Mouse (Mus musculus) limb, embryonic 13.5 days (tissue): ENCODE data around the gene Trmo. TPM values are rescaled to one million over a fixed set of nuclear protein-coding genes. Genes with fewer than 3 reads are reported as not detected.

Experiments used
- ATAC-seq: fragments of 200-750 bp; cut with Nextera tagmentation; 2 replicates; pipeline ENCODE4 v1.8.0; 2017; ENCODE audit warnings: low read depth, moderate number of reproducible peaks, moderate TSS enrichment; ENCODE audit not compliant: low FRiP score
- H3K27ac ChIP-seq: fragments of 300-500 bp; sonication (generic); 2 replicates; pipeline ENCODE4 v1.5.1; 2015; ENCODE audit warnings: inconsistent platforms, mild to moderate bottlenecking, moderate library complexity
- H3K27me3 ChIP-seq: fragments of 300-500 bp; sonication (generic); 2 replicates; pipeline ENCODE4 v1.6.1; 2015; ENCODE audit warnings: mild to moderate bottlenecking, inconsistent platforms
- H3K36me3 ChIP-seq: fragments of 300-500 bp; sonication (generic); 2 replicates; pipeline ENCODE4 v1.6.1; 2015; ENCODE audit warnings: inconsistent platforms, mild to moderate bottlenecking, moderate library complexity
- H3K4me1 ChIP-seq: fragments of 300-500 bp; sonication (generic); 2 replicates; pipeline ENCODE4 v1.6.1; 2015; ENCODE audit warnings: inconsistent platforms
- H3K4me2 ChIP-seq: fragments of 300-500 bp; sonication (generic); replicated peaks from 2 replicates; pipeline ENCODE4 v1.6.1; 2015; ENCODE audit warnings: inconsistent platforms, mild to moderate bottlenecking, moderate library complexity
- H3K4me3 ChIP-seq: fragments of 300-500 bp; sonication (generic); 2 replicates; pipeline ENCODE4 v1.5.1; 2015; ENCODE audit warnings: moderate library complexity, mild to moderate bottlenecking, inconsistent platforms
- H3K9ac ChIP-seq: fragments of 300-500 bp; sonication (generic); 2 replicates; pipeline ENCODE4 v1.6.1; 2015; ENCODE audit warnings: mild to moderate bottlenecking, inconsistent platforms
- H3K9me3 ChIP-seq: fragments of 300-500 bp; sonication (generic); 2 replicates; pipeline ENCODE4 v1.6.1; 2016; ENCODE audit warnings: inconsistent platforms
- WGBS: fragments of 180-500 bp; shearing (Covaris S2); methylation state at CpG from one replicate; pipeline ENCODE4 v1.1.7; 2015; 5-methylcytosine and 5-hydroxymethylcytosine counted together
- polyA plus RNA-seq: library from polyadenylated mRNA; unstranded; fragments of >200 nt; fragmentation: Nextera tagmentation; extraction: Ambion mirVana; gene quantifications from 2 replicates; pipeline ENCODE4 v1.2.1, GENCODE M21; 2015

Gene Trmo
- polyA plus RNA-seq, 1 experiment from 2014 or later = 9.2 TPM

GRCm38 (mm10) chr4:46369070-46369469 lies 20.2 kb downstream of the Trmo start:
- Histone ChIP-seq H3K9ac (no peak overlapping the region), H3K9me3 (peaks cover 3% of the 10 kb centered on the region), H3K36me3 (no peaks in the 10 kb centered on the region), H3K4me2 (no peak overlapping the region), H3K4me1 (peaks cover 10% of the 10 kb centered on the region), H3K27ac (no peak overlapping the region), H3K4me3 (no peak overlapping the region), H3K27me3 (peaks cover 36% of the 10 kb centered on the region)
- 59% methylated on average over 4 of the region's 4 CpGs for WGBS
- ATAC-seq = no peak

- H3K4me1 ChIP-seq = peaks cover 10% of the 10 kb centered on the region
- no peak overlapping the region for H3K27ac ChIP-seq
- no peak overlapping the region for H3K4me2 ChIP-seq
- 9% methylated on average over 12 of the region's 12 CpGs for WGBS
- H3K36me3 ChIP-seq = no peaks in the 10 kb centered on the region
- no peak overlapping the region for H3K9ac ChIP-seq
- peaks cover 36% of the 10 kb centered on the region for H3K27me3 ChIP-seq
- no peak overlapping the region for H3K4me3 ChIP-seq
- no peak for ATAC-seq
- peaks cover 3% of the 10 kb centered on the region for H3K9me3 ChIP-seq
Observed at GRCm38 (mm10) chr4:46367487-46367959, 21.7 kb downstream of the Trmo start.

- no peak overlapping the region for H3K4me3 ChIP-seq
- H3K27ac ChIP-seq = no peak overlapping the region
- peaks cover 3% of the 10 kb centered on the region for H3K9me3 ChIP-seq
- no peak for ATAC-seq
- no peak overlapping the region for H3K4me2 ChIP-seq
- no peak overlapping the region for H3K9ac ChIP-seq
- no peaks in the 10 kb centered on the region for H3K36me3 ChIP-seq
- H3K4me1 ChIP-seq = no peaks in the 10 kb centered on the region
- H3K27me3 ChIP-seq = peaks cover 28% of the 10 kb centered on the region
- 74% methylated on average over 2 of the region's 2 CpGs for WGBS
Observed at GRCm38 (mm10) chr4:46364360-46364759, 24.9 kb downstream of the Trmo start.

- Histone ChIP-seq H3K4me2 (no peak overlapping the region), H3K27me3 (peaks cover 20% of the 10 kb centered on the region), H3K9me3 (peaks cover 3% of the 10 kb centered on the region), H3K9ac (no peak overlapping the region), H3K27ac (no peak overlapping the region), H3K4me3 (no peak overlapping the region), H3K4me1 (no peaks in the 10 kb centered on the region), H3K36me3 (no peaks in the 10 kb centered on the region)
- WGBS = 69% methylated on average over 5 of the region's 5 CpGs
- ATAC-seq = no peak
Observed at GRCm38 (mm10) chr4:46361258-46361657, 28.0 kb downstream of the Trmo start.

- H3K4me3 ChIP-seq = no peak overlapping the region
- H3K4me1 ChIP-seq = no peaks in the 10 kb centered on the region
- H3K27ac ChIP-seq = no peak overlapping the region
- peaks cover 3% of the 10 kb centered on the region for H3K9me3 ChIP-seq
- peaks cover 26% of the 10 kb centered on the region for H3K27me3 ChIP-seq
- H3K9ac ChIP-seq = no peak overlapping the region
- no peak overlapping the region for H3K4me2 ChIP-seq
- H3K36me3 ChIP-seq = no peaks in the 10 kb centered on the region
- 82% methylated on average over 12 of the region's 12 CpGs for WGBS
- no peak for ATAC-seq
Observed at GRCm38 (mm10) chr4:46359539-46360253, 29.5 kb downstream of the Trmo start.

- Histone ChIP-seq H3K9ac (no peak overlapping the region), H3K27me3 (peaks cover 52% of the 10 kb centered on the region), H3K36me3 (no peaks in the 10 kb centered on the region), H3K4me3 (no peak overlapping the region), H3K9me3 (no peaks in the 10 kb centered on the region), H3K27ac (no peak overlapping the region), H3K4me1 (peaks cover 7% of the 10 kb centered on the region; the same call in 1 of the 2 replicates), H3K4me2 (no peak overlapping the region)
- no peak for ATAC-seq
- 51% methylated on average over 12 of the region's 12 CpGs for WGBS
Observed at GRCm38 (mm10) chr4:46356351-46357133, 32.7 kb downstream of the Trmo start.

GRCm38 (mm10) chr4:46353045-46353444 lies 36.2 kb downstream of the Trmo start:
- 14% methylated on average over 10 of the region's 10 CpGs for WGBS
- Histone ChIP-seq H3K9ac (no peak overlapping the region), H3K9me3 (no peaks in the 10 kb centered on the region), H3K4me1 (peaks cover 7% of the 10 kb centered on the region; the same call in 1 of the 2 replicates), H3K27me3 (peaks cover 85% of the 10 kb centered on the region), H3K36me3 (no peaks in the 10 kb centered on the region), H3K4me3 (no peak overlapping the region), H3K27ac (no peak overlapping the region), H3K4me2 (no peak overlapping the region; the same call in 1 of the 2 replicates)
- ATAC-seq = no peak

GRCm38 (mm10) chr4:46349530-46349929 lies 39.7 kb downstream of the Trmo start:
- Histone ChIP-seq H3K9ac (no peak overlapping the region), H3K36me3 (no peaks in the 10 kb centered on the region), H3K4me1 (peaks cover 9% of the 10 kb centered on the region; the same call in 1 of the 2 replicates), H3K27me3 (peaks cover 95% of the 10 kb centered on the region), H3K9me3 (no peaks in the 10 kb centered on the region), H3K27ac (no peak overlapping the region), H3K4me3 (no peak overlapping the region), H3K4me2 (no peak overlapping the region)
- 36% methylated on average over 5 of the region's 5 CpGs for WGBS
- ATAC-seq = no peak

- no peaks in the 10 kb centered on the region for H3K36me3 ChIP-seq
- WGBS = 25% methylated on average over 9 of the region's 9 CpGs
- H3K27ac ChIP-seq = no peak overlapping the region
- ATAC-seq = no peak
- H3K9ac ChIP-seq = no peak overlapping the region
- no peak overlapping the region for H3K4me3 ChIP-seq
- H3K4me2 ChIP-seq = no peak overlapping the region
- no peaks in the 10 kb centered on the region for H3K9me3 ChIP-seq
- peaks cover 15% of the 10 kb centered on the region; the same call in 1 of the 2 replicates for H3K4me1 ChIP-seq
- peaks cover 99% of the 10 kb centered on the region for H3K27me3 ChIP-seq
Observed at GRCm38 (mm10) chr4:46348897-46349296, 40.3 kb downstream of the Trmo start.

GRCm38 (mm10) chr4:46347580-46348515 lies 41.4 kb downstream of the Trmo start:
- Histone ChIP-seq H3K27me3 (peaks cover 99% of the 10 kb centered on the region), H3K4me1 (peaks cover 13% of the 10 kb centered on the region), H3K4me2 (no peak overlapping the region), H3K4me3 (no peak overlapping the region), H3K9me3 (no peaks in the 10 kb centered on the region), H3K27ac (no peak overlapping the region), H3K36me3 (no peaks in the 10 kb centered on the region), H3K9ac (no peak overlapping the region)
- WGBS = 1% methylated on average over 41 of the region's 41 CpGs
- no peak for ATAC-seq

- Histone ChIP-seq H3K27ac (no peak overlapping the region), H3K27me3 (peaks cover 100% of the 10 kb centered on the region), H3K4me2 (no peak overlapping the region), H3K36me3 (no peaks in the 10 kb centered on the region), H3K9me3 (no peaks in the 10 kb centered on the region), H3K4me1 (peaks cover 20% of the 10 kb centered on the region), H3K9ac (no peak overlapping the region), H3K4me3 (no peak overlapping the region)
- 4% methylated on average over 4 of the region's 4 CpGs for WGBS
- ATAC-seq = no peak
Observed at GRCm38 (mm10) chr4:46347141-46347540, 42.1 kb downstream of the Trmo start.
